Mouse (Mus musculus) ES-E14 (cell line): ENCODE measurements at regions not wholly inside any gene's neighbourhood (a gene's known extent, or its start where the extent isn't known, plus 50 kb on each side); places are given as distances from the start of the nearest gene placed in this dataset.

Experiments
- CHD2 ChIP-seq: IDR thresholded peaks from 2 replicates; pipeline ENCODE4 v1.6.1; 2014; ENCODE audit warnings: mild to moderate bottlenecking, low read depth, low read length, inconsistent platforms
- HCFC1 ChIP-seq: IDR thresholded peaks from 2 replicates; pipeline ENCODE4 v1.6.1; 2012; ENCODE audit warnings: low read length, inconsistent platforms, borderline replicate concordance; ENCODE audit not compliant: insufficient read depth
- MAFK ChIP-seq: IDR thresholded peaks from 2 replicates; pipeline ENCODE4 v1.6.1; 2014; ENCODE audit warnings: mild to moderate bottlenecking, low read depth, low read length, inconsistent platforms; ENCODE audit not compliant: insufficient read depth
- ZC3H11A ChIP-seq: IDR thresholded peaks from 2 replicates; pipeline ENCODE4 v1.6.1; 2012; ENCODE audit warnings: low read depth, mild to moderate bottlenecking, inconsistent platforms, low read length, borderline replicate concordance
- ZNF384 ChIP-seq: IDR thresholded peaks from 2 replicates; pipeline ENCODE4 v1.6.1; 2012; ENCODE audit warnings: low read depth, low read length, inconsistent platforms

- TF ChIP-seq MAFK (no peak), CHD2 (no peak), HCFC1 (no peak), ZC3H11A (no peak), ZNF384 (no peak)
Measured at GRCm38 (mm10) chr4:54611990-54612980, 332.6 kb upstream of the Zfp462 start.
